Mouse (Mus musculus) liver, adult 2 months (tissue): Measurements from ENCODE around the gene Cib4.

Experiments used
- CTCF ChIP-seq: fragments of 200-500 bp; IDR thresholded peaks from 2 replicates; pipeline ENCODE4 v1.5.1; 2011; ENCODE audit warnings: low read depth, low read length, control low read depth
- POLR2A ChIP-seq: fragments of 200-500 bp; IDR thresholded peaks from 2 replicates; pipeline ENCODE4 v1.6.1; 2011; ENCODE audit warnings: low read length, control low read depth; ENCODE audit not compliant: insufficient read depth; ENCODE audit errors: extremely low read depth

- TF ChIP-seq CTCF = no peak
- TF ChIP-seq POLR2A = no peak
Observed at GRCm38 (mm10) chr5:30559986-30560493, 14.4 kb upstream of the Cib4 start.
